Mouse (Mus musculus) stomach, embryonic 16.5 days (tissue): ENCODE measurements around the gene Apobec3. TPM values are rescaled to one million over a fixed set of nuclear protein-coding genes. Genes with fewer than 3 reads are reported as not detected.

Experiments used
- ATAC-seq: fragments of 200-750 bp; cut with Nextera tagmentation; 2 replicates; pipeline ENCODE4 v1.8.0; 2017; ENCODE audit warnings: moderate number of reproducible peaks, moderate TSS enrichment; ENCODE audit not compliant: insufficient read depth, low FRiP score
- H3K27ac ChIP-seq: fragments of 300-500 bp; sonication (generic); 2 replicates; pipeline ENCODE4 v1.5.1; 2014; ENCODE audit warnings: low read length
- H3K27me3 ChIP-seq: fragments of 300-500 bp; sonication (generic); 2 replicates; pipeline ENCODE4 v1.6.1; 2014; ENCODE audit warnings: low read length, control low read depth, mixed read lengths; ENCODE audit not compliant: control insufficient read depth, insufficient read depth
- H3K36me3 ChIP-seq: fragments of 300-500 bp; sonication (generic); 2 replicates; pipeline ENCODE4 v1.6.1; 2014; ENCODE audit warnings: low read length; ENCODE audit not compliant: control insufficient read depth, insufficient read depth
- H3K4me1 ChIP-seq: fragments of 300-500 bp; sonication (generic); 2 replicates; pipeline ENCODE4 v1.6.1; 2014; ENCODE audit warnings: low read length, control low read depth, mixed read lengths; ENCODE audit not compliant: control insufficient read depth, insufficient read depth
- H3K4me2 ChIP-seq: fragments of 300-500 bp; sonication (generic); 2 replicates; pipeline ENCODE4 v1.6.1; 2014; ENCODE audit warnings: low read depth, low read length, mixed read lengths
- H3K4me3 ChIP-seq: fragments of 300-500 bp; sonication (generic); replicated peaks from 2 replicates; pipeline ENCODE4 v1.5.1; 2014; ENCODE audit warnings: mild to moderate bottlenecking, low read length
- H3K9ac ChIP-seq: fragments of 300-500 bp; sonication (generic); 2 replicates; pipeline ENCODE4 v1.6.1; 2014; ENCODE audit warnings: low read length
- H3K9me3 ChIP-seq: fragments of 300-500 bp; sonication (generic); replicated peaks from 2 replicates; pipeline ENCODE4 v1.6.1; 2016; ENCODE audit warnings: low read length, control low read depth; ENCODE audit not compliant: control insufficient read depth
- WGBS: fragments of 180-500 bp; shearing (Covaris S2); extraction: QIAGEN DNeasy Blood & Tissue Kit; methylation state at CpG from one replicate; pipeline ENCODE4 v1.1.7; 2014; 5-methylcytosine and 5-hydroxymethylcytosine counted together
- polyA plus RNA-seq: library from polyadenylated mRNA; unstranded; fragments of >200 nt; fragmentation: Nextera tagmentation; extraction: Ambion mirVana; gene quantifications from 2 replicates; pipeline ENCODE4 v1.2.1, GENCODE M21; 2015

Gene Apobec3
- polyA plus RNA-seq, 1 experiment from 2014 or later, result 31.5 TPM

DNA sequence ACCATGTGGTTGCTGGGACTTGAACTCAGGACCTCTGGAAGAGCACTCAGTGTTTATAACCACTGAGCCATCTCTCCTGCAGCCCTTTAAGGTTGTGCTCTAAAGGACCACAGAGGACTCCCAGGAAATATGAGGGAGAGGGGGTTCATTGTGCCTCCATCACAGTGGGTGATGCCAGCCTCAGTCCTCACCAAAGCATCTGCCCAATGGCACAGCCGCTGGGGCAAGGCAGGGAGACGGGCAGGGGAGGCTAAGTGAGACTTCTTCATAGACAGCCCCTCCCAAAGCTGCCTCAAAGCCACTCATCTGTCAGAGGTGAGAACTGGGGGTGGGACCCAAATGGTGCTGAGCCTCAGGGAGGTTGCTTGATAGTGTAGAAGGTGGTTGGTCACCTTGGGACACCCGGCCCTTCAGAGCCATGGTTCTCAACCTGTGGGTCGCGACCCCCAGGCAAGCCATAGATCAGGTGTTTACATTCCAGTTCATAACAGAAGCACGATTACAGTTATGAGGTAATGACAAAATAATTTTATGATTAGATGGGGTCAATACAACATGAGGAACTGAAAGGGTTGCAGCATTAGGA, 22.4 kb downstream of the Apobec3 start:
- no peak overlapping the region for H3K4me3 ChIP-seq
- no peaks in the 10 kb centered on the region for H3K9me3 ChIP-seq
- no peak for ATAC-seq
- H3K9ac ChIP-seq, result no peak overlapping the region
- no peaks in the 10 kb centered on the region for H3K4me1 ChIP-seq
- no peak overlapping the region for H3K27ac ChIP-seq
- H3K27me3 ChIP-seq, result no peaks in the 10 kb centered on the region
- no peaks in the 10 kb centered on the region for H3K36me3 ChIP-seq
- no peak overlapping the region for H3K4me2 ChIP-seq
- 69% methylated on average over 6 of the region's 6 CpGs for WGBS

DNA sequence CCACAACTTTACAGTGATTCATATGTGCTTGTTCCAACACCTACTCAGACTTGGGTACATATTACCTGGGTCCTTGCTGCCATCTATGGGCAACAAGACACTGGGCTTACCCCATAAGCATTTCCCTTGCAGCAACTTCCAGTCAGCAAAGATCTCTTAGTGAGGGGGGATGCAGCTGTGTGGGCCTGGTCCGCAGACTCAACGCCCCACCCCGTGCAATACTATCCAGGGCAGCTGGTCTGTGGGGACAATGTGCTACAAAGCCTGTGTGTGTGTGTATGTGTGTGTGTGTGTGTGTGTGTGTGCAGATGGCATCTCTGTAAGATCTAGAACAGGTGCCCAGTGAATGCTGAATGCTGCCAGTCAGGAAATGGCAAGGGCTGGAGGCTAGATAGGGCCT, 22.9 kb downstream of the Apobec3 start:
- Histone ChIP-seq H3K9me3 (no peaks in the 10 kb centered on the region), H3K4me3 (no peak overlapping the region), H3K9ac (no peak overlapping the region), H3K27me3 (no peaks in the 10 kb centered on the region), H3K4me1 (no peaks in the 10 kb centered on the region), H3K4me2 (no peak overlapping the region), H3K36me3 (no peaks in the 10 kb centered on the region), H3K27ac (no peak overlapping the region)
- 77% methylated on average over 3 of the region's 3 CpGs for WGBS
- peak; percentile 37; the same call in 1 of the 2 replicates for ATAC-seq

DNA sequence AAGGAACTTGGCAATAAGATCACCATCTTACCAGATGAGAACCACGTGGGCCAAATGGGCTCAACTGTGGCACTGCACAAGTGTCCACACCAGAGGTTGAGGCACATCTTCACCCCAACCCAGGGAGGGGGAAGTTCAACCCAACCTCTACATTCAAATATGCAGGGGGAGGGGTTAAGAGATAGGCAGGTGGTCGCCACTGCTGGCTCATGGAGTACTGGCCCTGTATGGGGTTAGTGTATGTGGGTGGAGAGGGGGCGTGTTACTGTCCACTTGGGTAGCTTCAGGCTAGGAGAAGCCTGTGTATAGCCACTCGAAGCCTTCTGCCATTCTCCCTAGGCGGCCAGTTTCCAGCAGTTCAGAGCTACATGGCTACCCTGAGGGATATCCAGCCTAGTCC, 24.7 kb downstream of the Apobec3 start:
- Histone ChIP-seq H3K9me3 (no peaks in the 10 kb centered on the region), H3K36me3 (no peaks in the 10 kb centered on the region), H3K27me3 (no peaks in the 10 kb centered on the region), H3K27ac (no peak overlapping the region), H3K4me1 (no peaks in the 10 kb centered on the region), H3K9ac (no peak overlapping the region), H3K4me3 (no peak overlapping the region), H3K4me2 (no peak overlapping the region)
- no peak for ATAC-seq
- 73% methylated on average over 5 of the region's 5 CpGs for WGBS

DNA sequence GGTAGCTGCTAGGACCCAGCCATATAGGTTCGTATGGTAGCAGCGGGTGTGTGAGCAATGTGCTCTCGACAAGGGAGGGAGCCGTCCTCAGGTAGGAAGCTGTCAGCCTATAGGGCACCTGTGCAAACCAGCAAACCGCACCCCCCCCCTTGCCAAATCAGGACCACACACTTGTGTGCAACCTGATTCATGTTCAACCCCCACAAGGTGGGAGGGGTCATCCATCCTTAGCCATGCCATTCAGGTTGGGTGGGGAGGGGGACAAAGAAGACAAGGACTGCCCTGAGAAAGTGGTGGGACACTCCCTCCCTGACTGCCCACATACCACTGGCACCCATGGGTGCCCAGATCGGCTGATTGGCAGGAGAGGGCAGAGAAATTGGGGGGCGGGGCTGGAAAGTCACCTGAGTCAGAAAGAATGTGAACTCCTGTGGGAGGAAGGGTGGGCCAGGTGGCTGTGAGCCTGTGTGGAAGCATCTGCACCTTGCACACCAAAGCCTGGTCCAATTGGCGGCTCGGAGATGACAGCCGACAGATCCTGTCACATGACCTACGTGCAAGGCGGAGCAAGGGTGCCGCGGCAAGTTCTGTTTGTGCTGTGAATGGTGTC, 25.8 kb downstream of the Apobec3 start:
- no peaks in the 10 kb centered on the region for H3K4me1 ChIP-seq
- 88% methylated on average over 14 of the region's 14 CpGs for WGBS
- no peak overlapping the region for H3K4me2 ChIP-seq
- no peak overlapping the region for H3K4me3 ChIP-seq
- no peaks in the 10 kb centered on the region for H3K36me3 ChIP-seq
- H3K27ac ChIP-seq, result no peak overlapping the region
- no peaks in the 10 kb centered on the region for H3K9me3 ChIP-seq
- ATAC-seq, result no peak
- no peak overlapping the region for H3K9ac ChIP-seq
- H3K27me3 ChIP-seq, result no peaks in the 10 kb centered on the region

DNA sequence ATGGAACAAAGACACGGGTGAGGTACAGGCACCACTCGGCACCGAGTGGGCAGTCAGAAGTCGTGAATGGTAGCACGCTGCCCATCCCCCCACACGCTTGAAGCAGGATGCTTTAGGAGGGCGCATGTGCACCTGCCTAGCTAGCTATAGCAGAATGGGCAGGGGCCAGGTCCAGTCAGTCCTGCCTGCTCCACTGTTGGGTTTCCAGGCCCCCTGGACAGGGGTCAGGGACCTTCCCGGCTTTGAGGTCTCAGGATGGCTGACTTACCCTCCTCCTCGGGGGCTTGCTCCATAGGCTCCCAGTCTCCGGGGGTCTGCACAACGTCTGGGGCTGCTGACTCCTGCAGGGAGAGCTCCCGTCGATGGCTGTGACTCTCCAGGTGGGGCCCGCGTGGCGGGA, 27.0 kb downstream of the Apobec3 start:
- ATAC-seq, result no peak
- H3K36me3 ChIP-seq, result no peaks in the 10 kb centered on the region
- H3K4me2 ChIP-seq, result no peak overlapping the region
- WGBS, result 87% methylated on average over 16 of the region's 16 CpGs
- H3K9me3 ChIP-seq, result no peaks in the 10 kb centered on the region
- H3K4me1 ChIP-seq, result no peaks in the 10 kb centered on the region
- no peak overlapping the region for H3K9ac ChIP-seq
- no peak overlapping the region for H3K4me3 ChIP-seq
- no peak overlapping the region for H3K27ac ChIP-seq
- no peaks in the 10 kb centered on the region for H3K27me3 ChIP-seq

DNA sequence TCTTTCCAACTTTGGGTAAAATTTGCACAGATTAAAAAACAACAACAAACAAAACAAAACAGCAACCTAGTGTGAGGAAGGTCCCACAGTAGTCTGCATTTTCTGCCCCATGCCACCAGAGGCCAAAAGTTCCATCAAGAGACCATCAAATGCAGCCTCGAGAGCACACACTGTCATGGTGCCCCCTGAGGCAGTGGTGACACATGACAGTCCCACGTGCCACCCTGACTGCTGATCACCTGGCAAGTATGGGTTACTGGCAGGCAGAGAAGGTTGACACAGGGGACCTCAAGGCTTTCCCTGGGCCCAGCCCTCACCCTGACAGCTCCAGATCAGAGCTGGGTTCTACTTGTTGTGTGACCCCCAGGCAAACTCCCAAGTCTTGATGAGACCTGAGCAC, 28.3 kb downstream of the Apobec3 start:
- WGBS, result 63% methylated on average over 2 of the region's 2 CpGs
- H3K27me3 ChIP-seq, result no peaks in the 10 kb centered on the region
- no peak overlapping the region for H3K4me2 ChIP-seq
- no peaks in the 10 kb centered on the region for H3K9me3 ChIP-seq
- H3K4me3 ChIP-seq, result no peak overlapping the region
- no peaks in the 10 kb centered on the region for H3K36me3 ChIP-seq
- no peak overlapping the region for H3K9ac ChIP-seq
- no peak for ATAC-seq
- H3K4me1 ChIP-seq, result no peaks in the 10 kb centered on the region
- no peak overlapping the region for H3K27ac ChIP-seq

DNA sequence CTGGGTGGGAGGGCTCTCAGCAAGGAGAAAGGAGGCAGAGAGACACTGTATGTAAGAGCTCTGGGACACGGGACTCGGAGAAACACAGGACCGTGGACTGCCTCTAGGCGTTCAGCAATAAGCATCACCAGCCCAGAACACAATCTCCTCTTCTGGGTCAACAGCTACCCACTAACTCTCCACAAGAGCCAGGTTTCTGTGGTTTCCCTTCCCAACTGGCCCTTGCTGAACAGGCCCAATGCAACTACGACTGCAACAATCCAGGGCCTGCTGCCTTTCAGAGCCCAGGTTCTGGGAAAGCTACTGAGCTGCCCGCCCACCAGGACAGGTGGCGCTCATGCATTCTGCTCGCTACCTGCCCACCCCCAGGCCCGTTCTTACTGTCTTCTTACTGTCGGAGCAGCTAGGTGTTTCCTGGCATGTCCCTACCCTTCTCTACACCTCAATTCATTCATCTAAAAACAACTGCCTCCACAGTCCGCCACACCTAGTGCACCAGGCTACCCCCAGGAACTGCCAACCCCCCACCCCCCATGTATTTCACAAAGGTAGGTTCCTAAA, 35.5 kb downstream of the Apobec3 start:
- Histone ChIP-seq H3K4me1 (peaks cover 11% of the 10 kb centered on the region), H3K4me3 (peak overlapping the region; percentile 65), H3K36me3 (no peaks in the 10 kb centered on the region), H3K27me3 (no peaks in the 10 kb centered on the region), H3K4me2 (peak overlapping the region; percentile 90), H3K9me3 (no peaks in the 10 kb centered on the region), H3K9ac (peak overlapping the region; percentile 76), H3K27ac (peak overlapping the region; percentile 69; the same call in 1 of the 2 replicates)
- ATAC-seq, result no peak
- WGBS, result 76% methylated on average over 11 of the region's 11 CpGs

DNA sequence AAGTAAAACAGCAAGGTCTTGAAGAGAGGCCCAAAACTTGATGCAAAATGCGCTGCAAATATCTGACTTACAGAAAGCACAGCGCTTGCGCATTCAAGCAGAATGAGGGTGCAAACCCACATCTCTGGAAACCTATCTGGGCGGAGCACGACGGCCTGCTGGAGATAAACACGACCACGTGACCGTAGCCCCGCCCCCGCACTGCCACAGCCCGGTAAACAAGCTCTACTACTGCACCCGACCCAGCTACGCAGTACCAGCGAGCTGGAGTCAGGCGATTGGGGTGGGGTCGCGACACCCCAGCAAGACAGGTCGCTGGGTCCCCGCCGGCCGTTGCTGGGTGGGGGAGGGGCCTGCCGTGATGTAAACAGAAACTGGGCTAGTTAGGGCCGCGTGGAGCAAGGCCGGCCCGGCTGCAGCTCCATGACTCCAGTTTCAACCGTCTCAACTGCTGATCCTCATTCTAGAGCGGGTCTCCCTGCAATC, 36.2 kb downstream of the Apobec3 start:
- H3K9ac ChIP-seq, result peak overlapping the region; percentile 76
- H3K9me3 ChIP-seq, result no peaks in the 10 kb centered on the region
- WGBS, result under 1% methylated on average over 29 of the region's 29 CpGs
- peak; percentile 86 for ATAC-seq
- peak overlapping the region; percentile 77 for H3K27ac ChIP-seq
- H3K4me3 ChIP-seq, result peak overlapping the region; percentile 65
- peaks cover 1% of the 10 kb centered on the region; the same call in 1 of the 2 replicates for H3K27me3 ChIP-seq
- H3K36me3 ChIP-seq, result no peaks in the 10 kb centered on the region
- H3K4me1 ChIP-seq, result peaks cover 12% of the 10 kb centered on the region
- H3K4me2 ChIP-seq, result peak overlapping the region; percentile 90

DNA sequence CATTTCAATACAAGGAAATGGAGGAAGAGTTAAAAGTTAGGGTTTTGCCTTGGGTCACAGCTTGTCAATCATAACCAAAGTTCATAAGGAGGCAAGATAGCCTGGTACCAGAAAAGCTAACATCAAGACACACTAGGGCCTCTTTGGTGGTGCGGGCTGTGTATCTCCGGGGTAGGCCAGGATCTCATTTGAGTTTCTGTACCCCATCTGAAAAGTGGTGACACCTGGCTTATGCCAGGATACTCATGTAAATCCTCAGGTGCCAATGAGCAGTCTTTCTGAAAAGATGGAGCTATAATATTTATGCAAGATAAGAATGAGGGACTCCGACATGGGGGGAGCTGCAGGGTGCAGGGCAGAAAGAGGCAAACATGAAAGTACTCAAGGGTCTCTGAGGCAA, 36.9 kb downstream of the Apobec3 start:
- Histone ChIP-seq H3K27ac (peak overlapping the region; percentile 77), H3K9ac (peak overlapping the region; percentile 76), H3K4me1 (peaks cover 16% of the 10 kb centered on the region), H3K27me3 (peaks cover 8% of the 10 kb centered on the region; the same call in 1 of the 2 replicates), H3K4me2 (peak overlapping the region; percentile 90), H3K4me3 (peak overlapping the region; percentile 65), H3K9me3 (no peaks in the 10 kb centered on the region), H3K36me3 (no peaks in the 10 kb centered on the region)
- 77% methylated on average over 3 of the region's 3 CpGs for WGBS
- ATAC-seq, result no peak
